Mouse (Mus musculus): Measurements from ENCODE around the gene Gm37240. TPM values are rescaled to one million over a fixed set of nuclear protein-coding genes. Genes with fewer than 3 reads are reported as not detected.

Gm37240 gene
- polyA plus RNA-seq, 1 experiment from 2014 or later, result 12.7 TPM

DNA sequence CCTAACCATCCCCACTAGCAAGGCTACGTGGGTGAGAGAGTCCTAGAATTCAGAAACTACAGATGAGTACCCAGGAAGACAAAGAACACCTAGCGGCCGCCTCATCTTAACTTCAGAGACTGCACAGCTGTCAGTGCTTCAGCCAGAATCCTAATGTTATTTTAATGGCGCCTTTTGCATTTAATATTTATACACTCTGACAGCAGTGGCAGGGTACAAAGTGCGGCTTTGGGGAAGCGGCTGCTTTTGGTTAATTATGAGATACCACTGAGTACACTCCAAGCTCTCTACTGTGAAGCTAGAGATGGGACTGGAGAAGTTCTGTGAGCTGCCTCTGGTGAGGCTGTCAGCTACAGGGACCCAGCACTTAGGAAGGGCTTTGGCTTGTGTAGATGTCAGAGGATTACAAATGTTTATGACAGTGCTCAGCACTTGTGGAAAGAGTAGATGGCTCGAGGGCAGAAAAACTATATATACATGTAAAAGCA lies 241.8 kb downstream of the Gm37240 start:
- no peaks in the 10 kb centered on the region for H3K9me3 ChIP-seq (replicated peaks)
- no peaks in the 10 kb centered on the region for H3K27me3 ChIP-seq
- H3K9ac ChIP-seq, result no peak overlapping the region
- H3K4me1 ChIP-seq (replicated peaks), result 0 out of 2 replicates have a peak, but pooled peaks cover 2% of the 10 kb centered on the region
- WGBS, result 79% methylated on average over 7 of the region's 7 CpGs
- no peak overlapping the region for H3K4me2 ChIP-seq
- no peak overlapping the region for H3K4me3 ChIP-seq
- ATAC-seq (replicated peaks; ENCODE audit: insufficient number of reproducible peaks, insufficient read depth, low FRiP score, low read depth), result no peak
- no peaks in the 10 kb centered on the region for H3K36me3 ChIP-seq
- no peak overlapping the region for H3K27ac ChIP-seq

DNA sequence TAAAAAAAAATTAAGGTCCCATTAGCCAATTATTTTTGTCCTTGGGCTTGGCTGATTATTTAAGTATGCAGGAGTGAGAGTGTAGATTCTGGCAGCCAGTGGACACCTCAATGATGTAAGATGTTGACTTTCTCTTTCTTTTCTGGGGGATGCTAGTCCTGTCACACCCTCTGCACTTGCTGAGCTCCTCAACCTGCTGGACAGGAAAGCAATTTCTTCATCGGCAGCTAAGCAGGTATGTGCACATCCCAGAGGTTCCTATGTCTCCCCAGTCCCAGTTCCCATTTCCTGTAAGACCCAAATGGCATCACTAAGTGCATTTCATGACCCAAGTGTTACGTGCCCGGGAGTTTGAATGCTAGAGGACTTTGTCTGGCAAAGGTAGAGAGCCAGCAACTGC lies 242.5 kb downstream of the Gm37240 start:
- no peak overlapping the region for H3K9ac ChIP-seq
- no peak overlapping the region for H3K4me2 ChIP-seq
- no peaks in the 10 kb centered on the region for H3K36me3 ChIP-seq
- H3K27me3 ChIP-seq, result no peaks in the 10 kb centered on the region
- H3K4me3 ChIP-seq, result no peak overlapping the region
- no peak overlapping the region for H3K27ac ChIP-seq
- WGBS, result 84% methylated on average over 3 of the region's 3 CpGs
- no peak for ATAC-seq (replicated peaks; ENCODE audit: insufficient number of reproducible peaks, insufficient read depth, low FRiP score, low read depth)
- H3K4me1 ChIP-seq (replicated peaks), result 0 out of 2 replicates have a peak, but pooled peaks cover 2% of the 10 kb centered on the region
- H3K9me3 ChIP-seq (replicated peaks), result no peaks in the 10 kb centered on the region

DNA sequence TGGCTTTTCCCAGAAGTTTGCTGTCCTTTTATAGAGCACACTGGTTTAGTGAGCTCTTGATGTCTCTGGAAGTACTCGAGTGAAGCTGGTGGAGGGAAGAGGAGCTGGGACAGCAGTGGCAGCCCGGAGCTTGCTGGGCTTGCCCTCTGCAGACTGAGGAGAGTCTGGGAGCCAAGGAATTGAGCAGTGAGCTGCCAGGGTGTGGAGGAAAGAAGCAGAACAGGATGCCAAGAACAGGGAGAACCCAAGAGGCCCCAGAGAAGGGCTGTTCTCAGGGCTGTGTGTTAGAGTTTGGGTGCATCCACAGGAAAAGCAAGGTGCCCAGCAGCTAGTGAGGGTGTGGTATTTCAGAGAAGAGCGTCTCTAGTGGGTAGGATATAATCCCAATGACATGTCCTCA lies 245.6 kb downstream of the Gm37240 start:
- 65% methylated on average over 3 of the region's 3 CpGs for WGBS
- Histone ChIP-seq H3K4me1 (replicated peaks) (peaks cover 12% of the 10 kb centered on the region; the same call in 1 of the 2 replicates), H3K27ac (no peak overlapping the region), H3K27me3 (no peaks in the 10 kb centered on the region), H3K9ac (no peak overlapping the region), H3K4me3 (no peak overlapping the region), H3K4me2 (no peak overlapping the region), H3K36me3 (no peaks in the 10 kb centered on the region), H3K9me3 (replicated peaks) (no peaks in the 10 kb centered on the region)
- ATAC-seq (replicated peaks; ENCODE audit: insufficient number of reproducible peaks, insufficient read depth, low FRiP score, low read depth), result no peak

DNA sequence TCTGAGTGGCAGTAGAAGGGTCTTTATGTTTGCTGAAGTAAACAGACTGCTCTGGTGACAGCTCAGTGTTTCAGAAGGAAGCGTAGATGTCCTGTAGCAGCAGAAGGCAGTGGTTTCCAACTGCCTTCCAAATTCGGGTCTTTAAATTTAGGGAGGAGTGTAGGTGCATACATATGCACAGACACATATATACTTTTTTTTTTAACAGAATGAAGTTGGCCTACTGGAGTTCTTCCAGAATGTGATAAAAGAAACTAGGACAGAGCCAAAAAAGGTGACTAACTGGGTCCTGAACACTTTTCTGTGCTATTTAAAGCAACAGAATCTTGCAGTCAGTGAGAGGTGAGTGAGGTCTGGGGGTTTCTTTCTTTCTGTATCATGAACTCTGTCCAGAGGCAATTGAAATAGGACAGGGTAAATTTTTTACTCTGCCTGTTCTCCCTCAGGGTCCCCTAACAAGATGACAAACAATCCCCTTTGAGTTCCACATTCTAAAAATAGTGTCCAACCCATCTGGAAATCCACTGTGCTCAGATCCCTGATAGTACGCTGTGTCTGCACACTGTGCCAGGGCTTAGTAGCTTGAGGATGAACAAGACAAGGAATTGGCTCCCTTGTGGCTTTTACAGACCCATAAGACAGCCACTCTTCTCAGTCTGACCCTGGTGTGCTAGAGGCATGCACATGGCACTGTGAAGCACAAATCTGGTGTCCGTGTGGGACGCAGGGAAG lies 250.4 kb downstream of the Gm37240 start:
- WGBS, result 46% methylated on average over 5 of the region's 5 CpGs
- H3K27ac ChIP-seq, result peak overlapping the region; percentile 95
- no peaks in the 10 kb centered on the region for H3K9me3 ChIP-seq (replicated peaks)
- no peaks in the 10 kb centered on the region for H3K36me3 ChIP-seq
- peak; percentile 77 for ATAC-seq (replicated peaks; ENCODE audit: insufficient number of reproducible peaks, insufficient read depth, low FRiP score, low read depth)
- H3K9ac ChIP-seq, result no peak overlapping the region
- H3K27me3 ChIP-seq, result no peaks in the 10 kb centered on the region
- H3K4me1 ChIP-seq (replicated peaks), result peaks cover 20% of the 10 kb centered on the region
- peak overlapping the region; percentile 25; the same call in 1 of the 2 replicates for H3K4me2 ChIP-seq
- no peak overlapping the region for H3K4me3 ChIP-seq

DNA sequence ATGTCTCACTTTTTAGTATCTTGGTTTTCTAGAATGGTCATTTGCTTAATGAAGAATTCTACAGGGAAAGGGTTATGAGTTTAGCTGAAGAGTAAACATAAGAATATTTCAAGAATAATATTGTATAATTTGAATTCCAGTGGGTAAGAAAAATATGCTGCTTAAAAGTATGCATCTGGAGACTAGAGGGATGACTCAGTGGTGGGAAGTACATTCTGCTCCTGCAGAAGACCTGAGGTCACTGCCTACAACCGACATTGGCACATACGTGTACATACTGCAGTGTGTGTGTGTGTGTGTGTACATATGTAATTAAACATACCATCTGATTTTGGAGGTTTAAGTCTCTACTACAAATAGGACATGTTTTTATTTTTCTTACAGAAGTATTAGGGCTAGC lies 251.7 kb downstream of the Gm37240 start:
- Histone ChIP-seq H3K9me3 (replicated peaks) (no peaks in the 10 kb centered on the region), H3K36me3 (no peaks in the 10 kb centered on the region), H3K4me3 (no peak overlapping the region), H3K4me2 (no peak overlapping the region), H3K4me1 (replicated peaks) (peaks cover 20% of the 10 kb centered on the region), H3K27me3 (no peaks in the 10 kb centered on the region), H3K27ac (peak overlapping the region; percentile 95; the same call in 1 of the 2 replicates), H3K9ac (no peak overlapping the region)
- ATAC-seq (replicated peaks; ENCODE audit: insufficient number of reproducible peaks, insufficient read depth, low FRiP score, low read depth), result no peak
- 87% methylated on average over 2 of the region's 2 CpGs for WGBS

DNA sequence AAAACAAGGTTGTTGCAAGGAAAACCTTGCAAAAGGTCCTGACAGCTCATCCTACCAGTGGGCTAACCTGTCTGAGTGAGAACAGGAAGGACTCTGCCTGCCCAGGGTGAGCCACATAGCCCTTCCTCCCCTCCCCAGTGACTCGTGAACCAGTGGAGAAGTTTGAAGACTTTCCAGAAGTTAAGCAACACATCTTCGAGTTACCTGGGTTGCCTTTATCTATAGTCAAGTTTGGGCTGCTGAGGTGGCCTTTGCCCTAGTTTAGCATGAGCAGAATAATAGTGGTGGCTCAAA lies 252.2 kb downstream of the Gm37240 start:
- Histone ChIP-seq H3K4me3 (no peak overlapping the region), H3K27ac (no peak overlapping the region), H3K9me3 (replicated peaks) (no peaks in the 10 kb centered on the region), H3K9ac (no peak overlapping the region), H3K36me3 (no peaks in the 10 kb centered on the region), H3K4me2 (no peak overlapping the region), H3K27me3 (no peaks in the 10 kb centered on the region), H3K4me1 (replicated peaks) (peaks cover 20% of the 10 kb centered on the region)
- no peak for ATAC-seq (replicated peaks; ENCODE audit: insufficient number of reproducible peaks, insufficient read depth, low FRiP score, low read depth)
- 60% methylated on average over 2 of the region's 2 CpGs for WGBS

DNA sequence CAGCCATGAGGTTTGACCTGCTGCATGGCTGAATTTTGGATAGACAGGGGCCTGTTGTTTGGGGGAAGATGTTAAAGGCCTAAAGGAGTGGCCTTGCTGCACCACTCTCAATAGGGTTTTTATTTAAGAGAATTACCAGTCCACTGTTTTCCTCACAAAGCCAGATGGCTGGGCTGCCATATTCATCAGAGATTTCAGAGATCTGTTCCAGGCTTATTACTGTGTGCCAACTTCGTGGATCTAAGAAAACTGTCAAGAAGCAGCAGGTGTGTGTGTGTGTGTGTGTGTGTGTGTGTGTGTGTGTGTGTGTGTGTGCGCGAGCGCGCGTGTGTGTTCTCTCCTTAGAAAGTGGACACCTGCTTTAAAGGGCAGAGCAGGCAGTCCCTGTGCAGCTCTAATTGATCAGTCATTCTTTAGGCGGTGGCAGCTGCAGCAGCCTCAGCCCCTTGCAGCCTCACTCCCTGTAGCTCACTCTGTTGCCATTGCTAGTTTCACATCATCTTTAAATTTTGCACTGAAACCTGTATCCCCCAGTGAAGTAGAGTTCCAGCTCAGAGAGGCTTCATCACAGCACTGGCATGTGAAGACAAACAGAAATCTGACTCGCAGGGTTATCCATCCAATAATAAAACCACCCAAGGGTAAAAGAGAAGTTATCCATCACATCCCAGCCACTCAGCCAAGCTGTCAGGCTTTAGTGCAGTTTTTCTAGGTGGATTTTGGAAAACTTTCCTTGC lies 252.8 kb downstream of the Gm37240 start:
- Histone ChIP-seq H3K4me3 (no peak overlapping the region), H3K9ac (no peak overlapping the region)

DNA sequence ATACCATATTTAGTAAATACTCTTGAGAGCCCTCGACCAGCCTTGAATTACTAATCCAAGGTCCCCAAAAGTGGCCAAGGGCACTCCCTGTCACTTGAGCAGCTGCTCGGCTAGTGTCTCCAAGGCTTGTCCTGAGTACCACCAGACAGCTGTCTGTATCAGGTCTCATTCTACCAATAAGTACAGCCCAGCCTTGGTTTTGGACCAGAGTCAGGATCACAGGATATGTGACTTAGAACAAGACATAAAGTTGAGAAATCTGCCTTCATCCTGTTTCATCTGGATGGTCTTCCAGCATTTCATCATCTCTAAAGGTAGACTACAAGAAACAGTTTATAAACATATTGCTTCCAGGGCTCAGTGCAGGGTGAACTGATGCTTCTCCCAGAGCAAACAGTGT lies 253.6 kb downstream of the Gm37240 start:
- H3K9me3 ChIP-seq (replicated peaks), result no peaks in the 10 kb centered on the region
- ATAC-seq (replicated peaks; ENCODE audit: insufficient number of reproducible peaks, insufficient read depth, low FRiP score, low read depth), result no peak
- no peak overlapping the region for H3K27ac ChIP-seq
- H3K4me3 ChIP-seq, result no peak overlapping the region
- 64% methylated on average over 2 of the region's 2 CpGs for WGBS
- H3K9ac ChIP-seq, result no peak overlapping the region
- no peak overlapping the region for H3K4me2 ChIP-seq
- no peaks in the 10 kb centered on the region for H3K27me3 ChIP-seq
- peaks cover 4% of the 10 kb centered on the region for H3K36me3 ChIP-seq
- peaks cover 20% of the 10 kb centered on the region for H3K4me1 ChIP-seq (replicated peaks)

More for the DNA sequence above, 252.8 kb downstream of the Gm37240 start:
- Histone ChIP-seq H3K9me3 (replicated peaks) (no peaks in the 10 kb centered on the region), H3K27ac (no peak overlapping the region), H3K4me1 (replicated peaks) (peaks cover 20% of the 10 kb centered on the region), H3K36me3 (no peaks in the 10 kb centered on the region; the same call in 1 of the 2 replicates), H3K27me3 (no peaks in the 10 kb centered on the region), H3K4me2 (no peak overlapping the region)
- 82% methylated on average over 8 of the region's 8 CpGs for WGBS
- ATAC-seq (replicated peaks; ENCODE audit: insufficient number of reproducible peaks, insufficient read depth, low FRiP score, low read depth), result no peak

DNA sequence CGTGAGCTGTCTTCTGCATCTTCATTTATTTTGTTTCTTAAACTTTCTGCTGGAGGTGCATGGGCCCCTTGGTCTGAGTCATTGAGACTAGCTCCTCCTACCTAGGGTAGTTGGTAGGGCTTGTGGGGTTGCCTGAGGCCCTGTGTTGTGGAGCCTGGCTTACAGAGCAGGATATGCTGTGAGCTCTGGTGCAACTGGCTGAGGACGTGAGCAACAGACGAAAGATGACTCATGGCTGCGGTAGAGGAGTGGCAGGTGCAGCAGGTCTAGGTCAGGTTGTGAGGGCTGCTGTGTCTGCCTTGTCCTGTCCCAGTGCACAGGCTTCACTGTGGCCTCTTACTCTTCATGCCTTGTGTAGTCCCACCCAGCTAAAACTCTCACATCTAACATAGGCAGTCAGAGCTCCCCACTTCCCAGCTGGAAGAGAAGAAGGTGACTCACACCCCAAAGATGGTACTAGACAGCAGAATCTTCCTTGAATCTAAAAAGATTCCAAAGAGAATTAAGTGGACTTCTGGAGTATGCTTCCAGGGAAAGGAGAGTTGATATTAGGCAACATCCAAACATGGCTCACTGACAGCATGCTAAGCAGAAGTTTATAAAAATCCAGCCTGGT lies 257.3 kb downstream of the Gm37240 start:
- 78% methylated on average over 4 of the region's 4 CpGs for WGBS
- H3K36me3 ChIP-seq, result peaks cover 4% of the 10 kb centered on the region
- no peaks in the 10 kb centered on the region for H3K9me3 ChIP-seq (replicated peaks)
- ATAC-seq (replicated peaks; ENCODE audit: insufficient number of reproducible peaks, insufficient read depth, low FRiP score, low read depth), result no peak
- no peak overlapping the region for H3K4me2 ChIP-seq
- no peaks in the 10 kb centered on the region; the same call in 1 of the 2 replicates for H3K4me1 ChIP-seq (replicated peaks)
- no peak overlapping the region for H3K27ac ChIP-seq
- no peak overlapping the region for H3K4me3 ChIP-seq
- H3K27me3 ChIP-seq, result no peaks in the 10 kb centered on the region
- no peak overlapping the region for H3K9ac ChIP-seq

DNA sequence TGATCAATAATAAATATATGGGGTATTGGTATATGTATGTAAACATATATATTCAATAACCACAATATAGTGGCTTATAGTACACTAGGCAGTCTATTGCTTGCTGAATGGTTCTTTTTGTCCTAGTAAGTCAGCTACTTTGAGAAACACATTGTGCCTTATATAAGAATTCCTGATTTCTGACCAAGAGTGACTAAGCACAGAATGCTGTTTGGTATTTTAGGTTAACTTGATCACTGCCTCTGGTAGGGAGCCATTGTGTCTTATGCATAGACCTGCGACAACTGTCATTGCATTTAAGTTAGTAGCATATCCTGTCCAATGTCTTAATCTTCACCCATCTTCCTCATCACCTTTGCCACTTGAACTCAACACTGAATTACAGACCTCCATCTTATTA lies 267.6 kb downstream of the Gm37240 start:
- WGBS, result 94% methylated on average over 1 of the region's 1 CpGs
- Histone ChIP-seq H3K9ac (no peak overlapping the region), H3K4me2 (no peak overlapping the region), H3K36me3 (peaks cover 13% of the 10 kb centered on the region), H3K27me3 (no peaks in the 10 kb centered on the region), H3K27ac (no peak overlapping the region), H3K4me3 (no peak overlapping the region), H3K9me3 (replicated peaks) (no peaks in the 10 kb centered on the region), H3K4me1 (replicated peaks) (no peaks in the 10 kb centered on the region)
- no peak for ATAC-seq (replicated peaks; ENCODE audit: insufficient number of reproducible peaks, insufficient read depth, low FRiP score, low read depth)

DNA sequence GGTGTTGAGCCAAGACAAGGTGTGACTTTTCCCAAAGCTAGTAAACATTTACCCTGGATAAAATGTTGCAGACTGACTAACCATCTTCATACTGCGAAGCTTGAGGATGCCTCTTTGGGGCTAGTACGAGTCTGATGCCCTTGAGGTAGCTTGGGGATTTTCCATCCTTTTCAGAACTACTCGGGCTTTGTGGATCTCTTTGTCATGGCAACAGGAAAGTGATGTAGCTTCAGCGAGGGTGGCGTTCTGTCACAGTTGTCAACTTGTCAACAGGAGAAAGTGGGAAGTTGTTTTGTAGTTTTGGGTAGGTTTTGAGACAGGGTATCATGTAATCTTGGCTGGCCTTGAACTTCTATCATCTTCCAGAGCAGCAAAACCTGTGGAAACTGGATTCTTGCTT lies 268.0 kb downstream of the Gm37240 start:
- no peaks in the 10 kb centered on the region for H3K4me1 ChIP-seq (replicated peaks)
- no peak overlapping the region for H3K4me2 ChIP-seq
- no peaks in the 10 kb centered on the region for H3K9me3 ChIP-seq (replicated peaks)
- no peak overlapping the region for H3K4me3 ChIP-seq
- H3K27ac ChIP-seq, result no peak overlapping the region
- no peaks in the 10 kb centered on the region for H3K27me3 ChIP-seq
- peaks cover 13% of the 10 kb centered on the region for H3K36me3 ChIP-seq
- WGBS, result 74% methylated on average over 5 of the region's 5 CpGs
- no peak overlapping the region for H3K9ac ChIP-seq
- ATAC-seq (replicated peaks; ENCODE audit: insufficient number of reproducible peaks, insufficient read depth, low FRiP score, low read depth), result no peak

Data from heart, embryonic 15.5 days (tissue).